Mouse (Mus musculus): ENCODE measurements around the gene Lrrc10b. TPM values are rescaled to one million over a fixed set of nuclear protein-coding genes. Genes with fewer than 3 reads are reported as not detected.

The Lrrc10b gene
- polyA plus RNA-seq, 1 experiment: 5.9 TPM

GRCm38 (mm10) chr19:10482703-10483102 lies 25.4 kb upstream of the Lrrc10b start, which contains the start of gene Ppp1r32:
TSS of gene Ppp1r32 (minus strand) at chr19:10482928.
- Histone ChIP-seq H3K4me3 (ENCODE audit: low read depth, low read length) (no peak within 1 kb of the TSS), H3K27me3 (ENCODE audit: control insufficient read depth, insufficient read depth, low read length) (no peaks in the 10 kb centered on the region), H3K4me1 (ENCODE audit: control insufficient read depth, insufficient read depth, insufficient read length, low read length) (no peaks in the 10 kb centered on the region), H3K27ac (ENCODE audit: insufficient read depth, low read depth, low read length) (no peak within 1 kb of the TSS), H3K36me3 (ENCODE audit: control insufficient read depth, insufficient read depth, low read length) (no peaks in the 10 kb centered on the region)
- no peak for TF ChIP-seq CTCF (IDR thresholded peaks at IDR 0.05; ENCODE audit: extremely low read depth, insufficient read length, insufficient replicate concordance, low read depth, low read length)
- no peak for TF ChIP-seq POLR2A (IDR thresholded peaks at IDR 0.05; ENCODE audit: low read depth, low read length)
- WGBS: 39% methylated on average over 6 of the region's 6 CpGs

GRCm38 (mm10) chr19:10479541-10479940 lies 22.3 kb upstream of the Lrrc10b start:
- WGBS: 40% methylated on average over 4 of the region's 4 CpGs
- TF ChIP-seq POLR2A (IDR thresholded peaks at IDR 0.05; ENCODE audit: low read depth, low read length) (no peak), CTCF (IDR thresholded peaks at IDR 0.05; ENCODE audit: extremely low read depth, insufficient read length, insufficient replicate concordance, low read depth, low read length) (no peak)
- Histone ChIP-seq H3K27me3 (ENCODE audit: control insufficient read depth, insufficient read depth, low read length) (no peaks in the 10 kb centered on the region), H3K4me3 (ENCODE audit: low read depth, low read length) (no peak overlapping the region), H3K4me1 (ENCODE audit: control insufficient read depth, insufficient read depth, insufficient read length, low read length) (no peaks in the 10 kb centered on the region), H3K36me3 (ENCODE audit: control insufficient read depth, insufficient read depth, low read length) (no peaks in the 10 kb centered on the region), H3K27ac (ENCODE audit: insufficient read depth, low read depth, low read length) (no peak overlapping the region)

- no peaks in the 10 kb centered on the region for H3K27me3 ChIP-seq (ENCODE audit: control insufficient read depth, insufficient read depth, low read length)
- 30% methylated on average over 6 of the region's 6 CpGs for WGBS
- no peaks in the 10 kb centered on the region for H3K4me1 ChIP-seq (ENCODE audit: control insufficient read depth, insufficient read depth, insufficient read length, low read length)
These were observed 16.5 kb upstream of the Lrrc10b start for GRCm38 (mm10) chr19:10473779-10474178.

GRCm38 (mm10) chr19:10472958-10473357 lies 15.7 kb upstream of the Lrrc10b start:
- Histone ChIP-seq H3K36me3 (ENCODE audit: control insufficient read depth, insufficient read depth, low read length) (no peaks in the 10 kb centered on the region), H3K4me3 (ENCODE audit: low read depth, low read length) (no peak overlapping the region), H3K4me1 (ENCODE audit: control insufficient read depth, insufficient read depth, insufficient read length, low read length) (no peaks in the 10 kb centered on the region), H3K27ac (ENCODE audit: insufficient read depth, low read depth, low read length) (no peak overlapping the region), H3K27me3 (ENCODE audit: control insufficient read depth, insufficient read depth, low read length) (no peaks in the 10 kb centered on the region)
- WGBS: 71% methylated on average over 3 of the region's 3 CpGs
- TF ChIP-seq CTCF (IDR thresholded peaks at IDR 0.05; ENCODE audit: extremely low read depth, insufficient read length, insufficient replicate concordance, low read depth, low read length) (no peak), POLR2A (IDR thresholded peaks at IDR 0.05; ENCODE audit: low read depth, low read length) (no peak)

More at GRCm38 (mm10) chr19:10473779-10474178, 16.5 kb upstream of the Lrrc10b start:
- TF ChIP-seq POLR2A (IDR thresholded peaks at IDR 0.05; ENCODE audit: low read depth, low read length): no peak
- TF ChIP-seq CTCF (IDR thresholded peaks at IDR 0.05; ENCODE audit: extremely low read depth, insufficient read length, insufficient replicate concordance, low read depth, low read length): no peak
- Histone ChIP-seq H3K27ac (ENCODE audit: insufficient read depth, low read depth, low read length) (no peak overlapping the region), H3K4me3 (ENCODE audit: low read depth, low read length) (no peak overlapping the region), H3K36me3 (ENCODE audit: control insufficient read depth, insufficient read depth, low read length) (no peaks in the 10 kb centered on the region)

GRCm38 (mm10) chr19:10469171-10469658 lies 11.9 kb upstream of the Lrrc10b start:
- no peak for TF ChIP-seq POLR2A (IDR thresholded peaks at IDR 0.05; ENCODE audit: low read depth, low read length)
- TF ChIP-seq CTCF (IDR thresholded peaks at IDR 0.05; ENCODE audit: extremely low read depth, insufficient read length, insufficient replicate concordance, low read depth, low read length): no peak
- 50% methylated on average over 8 of the region's 8 CpGs for WGBS

GRCm38 (mm10) chr19:10464427-10464826 lies 7.2 kb upstream of the Lrrc10b start:
- no peak for TF ChIP-seq POLR2A (IDR thresholded peaks at IDR 0.05; ENCODE audit: low read depth, low read length)
- TF ChIP-seq CTCF (IDR thresholded peaks at IDR 0.05; ENCODE audit: extremely low read depth, insufficient read length, insufficient replicate concordance, low read depth, low read length): no peak
- Histone ChIP-seq H3K27me3 (ENCODE audit: control insufficient read depth, insufficient read depth, low read length) (0 out of 2 replicates have a peak, but pooled peaks cover 5% of the 10 kb centered on the region), H3K36me3 (ENCODE audit: control insufficient read depth, insufficient read depth, low read length) (no peaks in the 10 kb centered on the region), H3K4me3 (ENCODE audit: low read depth, low read length) (no peak overlapping the region), H3K27ac (ENCODE audit: insufficient read depth, low read depth, low read length) (no peak overlapping the region), H3K4me1 (ENCODE audit: control insufficient read depth, insufficient read depth, insufficient read length, low read length) (no peaks in the 10 kb centered on the region)
- WGBS: 50% methylated on average over 4 of the region's 4 CpGs

More at GRCm38 (mm10) chr19:10469171-10469658, 11.9 kb upstream of the Lrrc10b start:
- Histone ChIP-seq H3K27me3 (ENCODE audit: control insufficient read depth, insufficient read depth, low read length) (no peaks in the 10 kb centered on the region), H3K4me1 (ENCODE audit: control insufficient read depth, insufficient read depth, insufficient read length, low read length) (no peaks in the 10 kb centered on the region), H3K27ac (ENCODE audit: insufficient read depth, low read depth, low read length) (no peak overlapping the region), H3K36me3 (ENCODE audit: control insufficient read depth, insufficient read depth, low read length) (no peaks in the 10 kb centered on the region), H3K4me3 (ENCODE audit: low read depth, low read length) (no peak overlapping the region)

GRCm38 (mm10) chr19:10461584-10461983 lies 4.3 kb upstream of the Lrrc10b start:
- no peaks in the 10 kb centered on the region for H3K4me1 ChIP-seq (ENCODE audit: control insufficient read depth, insufficient read depth, insufficient read length, low read length)
- no peak for TF ChIP-seq POLR2A (IDR thresholded peaks at IDR 0.05; ENCODE audit: low read depth, low read length)
- TF ChIP-seq CTCF (IDR thresholded peaks at IDR 0.05; ENCODE audit: extremely low read depth, insufficient read length, insufficient replicate concordance, low read depth, low read length): no peak
- WGBS: 16% methylated on average over 7 of the region's 7 CpGs
- H3K4me3 ChIP-seq (ENCODE audit: low read depth, low read length): no peak overlapping the region
- H3K27me3 ChIP-seq (ENCODE audit: control insufficient read depth, insufficient read depth, low read length): peaks cover 27% of the 10 kb centered on the region
- no peaks in the 10 kb centered on the region for H3K36me3 ChIP-seq (ENCODE audit: control insufficient read depth, insufficient read depth, low read length)
- H3K27ac ChIP-seq (ENCODE audit: insufficient read depth, low read depth, low read length): no peak overlapping the region
